Comparison of ENCODE assay signal across 8 mouse cellular contexts in genomic region chr5:52114751-52115451, GRCm38 (mm10).
DNase-seq lines count a peak whose midpoint lies in the region; ATAC-seq lines count a peak whose summit lies in the region.

No protein-coding gene starts in this region.

- no peaks in the 10 kb centered on the region for H3K9me3 ChIP-seq in liver, embryonic 11.5 days (ENCODE audit: control insufficient read depth, low read length)
- no peaks in the 10 kb centered on the region for H3K9me3 ChIP-seq in forebrain, embryonic 15.5 days
- H3K9me3 ChIP-seq in midbrain, embryonic 12.5 days: no peaks in the 10 kb centered on the region

- peak; percentile 30; the same call in 1 of the 2 replicates for ATAC-seq in liver, embryonic 11.5 days (replicated peaks; ENCODE audit: low FRiP score)
- no peak; the same call in 1 of the 2 replicates for ATAC-seq in forebrain, embryonic 15.5 days (replicated peaks)
- peak; percentile 11; the same call in 1 of the 2 replicates for ATAC-seq in midbrain, embryonic 12.5 days (ENCODE audit: low FRiP score, low read depth)

- peak overlapping the region; percentile 71 for H3K4me3 ChIP-seq in liver, embryonic 11.5 days (ENCODE audit: low read depth, low read length)
- peak overlapping the region; percentile 61 for H3K4me3 ChIP-seq in brown adipose tissue, adult 24 weeks (ENCODE audit: insufficient read depth, low read depth, low read length)
- peak overlapping the region; percentile 61 for H3K4me3 ChIP-seq in forebrain, embryonic 15.5 days
- H3K4me3 ChIP-seq in midbrain, embryonic 12.5 days: peak overlapping the region; percentile 75

- H3K36me3 ChIP-seq in liver, embryonic 11.5 days (ENCODE audit: control insufficient read depth, insufficient read depth, low read length): no peaks in the 10 kb centered on the region
- H3K36me3 ChIP-seq in forebrain, embryonic 15.5 days: no peaks in the 10 kb centered on the region
- no peaks in the 10 kb centered on the region for H3K36me3 ChIP-seq in midbrain, embryonic 12.5 days

- no peak overlapping the region for H3K9ac ChIP-seq in liver, embryonic 11.5 days (ENCODE audit: low read depth, low read length)
- H3K9ac ChIP-seq in forebrain, embryonic 15.5 days (replicated peaks): peak overlapping the region; percentile 60
- peak overlapping the region; percentile 64 for H3K9ac ChIP-seq in midbrain, embryonic 12.5 days (replicated peaks)

- peak; percentile 46 for DNase-seq in liver, embryonic 11.5 days (ENCODE audit: low spot score)
- DNase-seq in liver (no peak), adipocyte (ENCODE audit: low spot score) (no peak)
- peak; percentile 31 to 49 for DNase-seq in kidney, postnatal 4 days
- no peak for DNase-seq in ovary, postnatal 10 days (ENCODE audit: low spot score)

- H3K27me3 ChIP-seq in liver, embryonic 11.5 days (replicated peaks; ENCODE audit: control insufficient read depth, insufficient read depth, low read length): peaks cover 55% of the 10 kb centered on the region
- peaks cover 17% of the 10 kb centered on the region; the same call in 1 of the 2 replicates for H3K27me3 ChIP-seq in forebrain, embryonic 15.5 days
- H3K27me3 ChIP-seq in midbrain, embryonic 12.5 days: peaks cover 68% of the 10 kb centered on the region

- WGBS in liver, embryonic 11.5 days: 2% methylated on average over 48 of the region's 48 CpGs
- under 1% methylated on average over 48 of the region's 48 CpGs for WGBS in forebrain, embryonic 15.5 days
- under 1% methylated on average over 47 of the region's 48 CpGs for WGBS in midbrain, embryonic 12.5 days

- H3K27ac ChIP-seq in liver, embryonic 11.5 days (ENCODE audit: low read depth, low read length): no peak overlapping the region
- no peak overlapping the region for H3K27ac ChIP-seq in brown adipose tissue, adult 24 weeks (replicated peaks; ENCODE audit: low read depth, low read length)
- peak overlapping the region; percentile 60; the same call in 1 of the 2 replicates for H3K27ac ChIP-seq in forebrain, embryonic 15.5 days (replicated peaks)
- H3K27ac ChIP-seq in midbrain, embryonic 12.5 days (replicated peaks): peak overlapping the region; percentile 56; the same call in 1 of the 2 replicates

- peak overlapping the region; percentile 97 for H3K4me2 ChIP-seq in liver, embryonic 11.5 days
- H3K4me2 ChIP-seq in forebrain, embryonic 15.5 days (replicated peaks): peak overlapping the region; percentile 100
- H3K4me2 ChIP-seq in midbrain, embryonic 12.5 days (replicated peaks): peak overlapping the region; percentile 97

- no peaks in the 10 kb centered on the region for H3K4me1 ChIP-seq in liver, embryonic 11.5 days (replicated peaks; ENCODE audit: control insufficient read depth, insufficient read depth, low read length)
- H3K4me1 ChIP-seq in brown adipose tissue, adult 24 weeks (ENCODE audit: control insufficient read depth, insufficient read depth, insufficient read length, low read length): peaks cover 5% of the 10 kb centered on the region; the same call in 1 of the 2 replicates
- H3K4me1 ChIP-seq in forebrain, embryonic 15.5 days: peaks cover 51% of the 10 kb centered on the region
- H3K4me1 ChIP-seq in midbrain, embryonic 12.5 days: peaks cover 36% of the 10 kb centered on the region

Comparison
In these comparisons a context has a peak if more than half of its experiments do, and no peak if none do; other contexts are left out.
1. DNase-seq: peak in liver, embryonic 11.5 days (single experiment) and kidney, postnatal 4 days (2 of 2); none in liver (single experiment), adipocyte (single experiment) and ovary, postnatal 10 days (single experiment).
2. H3K27ac ChIP-seq: peak in forebrain, embryonic 15.5 days (single experiment) and midbrain, embryonic 12.5 days (single experiment); none in liver, embryonic 11.5 days (single experiment) and brown adipose tissue, adult 24 weeks (single experiment).
3. Peak in every context shown above with its lines, with median percentiles within 50 percentile points of each other: H3K4me2 ChIP-seq and H3K4me3 ChIP-seq.